Mouse (Mus musculus) ES-E14 (cell line): ENCODE data around the gene Npas2.

ENCODE experiments used
- MAFK ChIP-seq: IDR thresholded peaks from 2 replicates; pipeline ENCODE4 v1.6.1; 2014; ENCODE audit warnings: mild to moderate bottlenecking, low read depth, low read length, inconsistent platforms; ENCODE audit not compliant: insufficient read depth
- ZC3H11A ChIP-seq: IDR thresholded peaks from 2 replicates; pipeline ENCODE4 v1.6.1; 2012; ENCODE audit warnings: low read depth, mild to moderate bottlenecking, inconsistent platforms, low read length, borderline replicate concordance
- ZNF384 ChIP-seq: IDR thresholded peaks from 2 replicates; pipeline ENCODE4 v1.6.1; 2012; ENCODE audit warnings: low read depth, low read length, inconsistent platforms

- TF ChIP-seq MAFK (no peak), ZC3H11A (no peak), ZNF384 (no peak)
These were observed 1.4 kb downstream of the Npas2 start for GRCm38 (mm10) chr1:39194959-39195358.
